Mouse (Mus musculus) layer of hippocampus, postnatal 25 days (tissue): ENCODE results near the gene Rnf39. TPM values are rescaled to one million over a fixed set of nuclear protein-coding genes. Genes with fewer than 3 reads are reported as not detected.
A peak's percentile ranks its signal among the peaks of the same experiment; 100 is the strongest.
"Not testable (repeated sequence)": the region's sequence is repeated elsewhere in the genome, so short reads cannot be mapped to it uniquely, and the experiment has no call there.

Experiments used
- DNase-seq, 2 experiments: peaks; one replicate each; pipeline ENCODE4 v3.0.0; 2022; ENCODE audit warnings: mixed read lengths in 2 of 2, low spot score in 1 of 2; ENCODE audit errors: extremely low spot score in 1 of 2
- total RNA-seq, 2 experiments: library from RNA; stranded (reverse); gene quantifications; 2 replicates each; pipeline ENCODE4 v1.2.3; 2021

The Rnf39 gene
- total RNA-seq, 2 experiments from 2014 or later = 3.2 to 6.4 TPM

GRCm38 (mm10) chr17:36981221-36981813 is 38.6 kb downstream of the Rnf39 start, which contains the start of gene 2410137M14Rik:
2410137M14Rik (minus strand) TSS chr17:36981237.
- peak in 1 of 2 experiments; percentile 15 for DNase-seq

DNA sequence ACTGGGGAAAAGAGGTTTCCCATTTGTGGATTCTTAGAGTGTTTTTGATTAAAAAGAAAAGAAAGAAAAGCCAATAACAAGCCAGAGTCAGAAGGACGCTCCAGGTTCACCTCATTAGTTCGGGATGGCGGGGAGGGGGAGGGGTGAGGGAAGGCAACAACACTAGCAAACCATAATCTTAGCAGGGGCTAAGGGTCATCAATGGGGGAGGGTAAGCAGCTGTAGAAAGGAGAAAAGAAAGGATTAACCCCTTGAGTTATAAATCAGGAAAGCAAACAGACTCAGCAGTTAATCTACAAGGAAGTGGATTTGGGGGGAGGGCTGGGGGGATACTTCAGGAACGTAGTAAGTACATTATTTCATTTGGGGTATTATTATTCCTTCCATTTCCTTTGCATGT is 39.1 kb downstream of the Rnf39 start:
- no peak for DNase-seq

DNA sequence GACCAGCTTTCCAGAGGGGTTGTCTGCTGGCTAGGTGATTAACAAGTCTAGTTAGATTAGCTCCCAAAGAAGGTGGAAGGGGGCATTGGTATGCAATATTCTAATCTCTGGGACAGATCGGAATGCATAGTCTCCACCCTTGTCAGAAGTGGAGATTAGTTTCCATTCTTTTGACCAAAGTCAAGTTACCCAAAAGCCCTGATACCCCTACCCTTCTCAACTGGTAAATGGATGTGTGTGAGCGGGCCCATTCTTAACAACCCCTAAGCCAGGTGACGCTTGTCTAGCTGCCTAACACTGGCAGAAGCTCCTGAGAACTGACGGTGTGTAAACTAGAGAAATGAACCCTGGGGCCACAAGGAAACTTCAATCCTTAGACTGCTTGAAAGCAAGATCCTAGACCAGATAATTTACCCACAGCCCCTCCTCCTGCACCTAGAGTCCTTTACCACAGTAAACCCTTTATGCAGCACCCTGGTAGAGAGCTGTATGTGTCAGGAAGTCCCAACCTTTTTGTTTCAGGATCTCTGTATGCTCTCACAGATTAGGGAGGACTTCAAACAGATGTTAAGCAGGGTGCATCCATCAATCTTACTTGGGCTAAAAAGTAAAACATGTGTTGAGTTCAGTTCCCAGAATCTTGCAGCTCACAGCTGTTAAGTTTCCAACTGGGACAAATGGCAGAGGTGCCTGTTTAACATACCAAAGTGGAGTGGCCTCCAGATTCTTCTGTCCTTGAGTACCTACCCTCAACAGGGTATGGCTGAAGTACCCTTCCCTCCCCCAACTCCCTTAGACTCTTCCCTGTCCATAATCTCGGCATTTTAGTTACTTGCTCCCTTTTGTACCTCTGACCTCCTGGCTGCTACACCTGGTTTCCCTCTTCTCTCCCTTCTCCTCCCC is 39.8 kb downstream of the Rnf39 start:
- DNase-seq = no peak

- DNase-seq = no peak
These were observed 45.8 kb downstream of the Rnf39 start for GRCm38 (mm10) chr17:36988475-36988874.

DNA sequence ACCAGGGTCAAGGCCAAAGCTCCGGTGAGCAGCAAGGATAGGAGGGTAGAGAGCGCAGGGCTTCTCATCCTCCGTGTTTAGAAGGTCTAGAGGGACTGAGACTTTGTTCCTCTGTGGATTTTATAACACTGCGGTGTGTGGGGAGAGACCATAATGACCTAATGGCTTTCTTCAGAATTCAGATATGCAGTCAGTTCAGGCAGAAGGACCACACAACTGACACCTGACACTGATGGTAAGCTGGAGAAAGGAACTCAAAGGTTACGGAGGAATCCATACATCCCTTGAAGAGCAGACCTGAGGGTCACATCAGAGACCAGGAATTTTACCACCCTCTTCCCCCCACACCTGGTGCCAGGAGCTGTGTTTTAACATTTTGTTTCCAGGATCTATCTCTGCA is 46.7 kb downstream of the Rnf39 start, which contains the start of gene H2-M5:
Gene H2-M5, minus strand, starts transcription at position 101 of the 400 bp plus-strand sequence.
- no peak for DNase-seq

DNA sequence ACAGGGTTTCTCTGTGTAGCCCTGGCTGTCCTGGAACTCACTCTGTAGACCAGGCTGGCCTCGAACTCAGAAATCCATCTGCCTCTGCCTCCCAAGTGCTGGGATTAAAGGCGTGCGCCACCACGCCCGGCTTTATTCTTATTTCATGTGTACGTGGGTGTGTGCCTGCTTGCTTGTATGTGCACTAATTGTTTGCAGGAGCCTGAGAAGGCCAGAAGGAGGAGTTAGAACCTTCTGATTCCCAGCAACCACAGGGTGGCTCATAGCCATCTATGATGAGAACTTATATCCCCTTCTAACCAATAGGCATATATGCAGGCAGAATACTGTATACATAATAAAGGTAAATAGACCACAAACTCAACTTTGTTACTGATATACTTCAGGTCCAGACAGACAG is 47.9 kb downstream of the Rnf39 start:
- not testable (repeated sequence) for DNase-seq

DNA sequence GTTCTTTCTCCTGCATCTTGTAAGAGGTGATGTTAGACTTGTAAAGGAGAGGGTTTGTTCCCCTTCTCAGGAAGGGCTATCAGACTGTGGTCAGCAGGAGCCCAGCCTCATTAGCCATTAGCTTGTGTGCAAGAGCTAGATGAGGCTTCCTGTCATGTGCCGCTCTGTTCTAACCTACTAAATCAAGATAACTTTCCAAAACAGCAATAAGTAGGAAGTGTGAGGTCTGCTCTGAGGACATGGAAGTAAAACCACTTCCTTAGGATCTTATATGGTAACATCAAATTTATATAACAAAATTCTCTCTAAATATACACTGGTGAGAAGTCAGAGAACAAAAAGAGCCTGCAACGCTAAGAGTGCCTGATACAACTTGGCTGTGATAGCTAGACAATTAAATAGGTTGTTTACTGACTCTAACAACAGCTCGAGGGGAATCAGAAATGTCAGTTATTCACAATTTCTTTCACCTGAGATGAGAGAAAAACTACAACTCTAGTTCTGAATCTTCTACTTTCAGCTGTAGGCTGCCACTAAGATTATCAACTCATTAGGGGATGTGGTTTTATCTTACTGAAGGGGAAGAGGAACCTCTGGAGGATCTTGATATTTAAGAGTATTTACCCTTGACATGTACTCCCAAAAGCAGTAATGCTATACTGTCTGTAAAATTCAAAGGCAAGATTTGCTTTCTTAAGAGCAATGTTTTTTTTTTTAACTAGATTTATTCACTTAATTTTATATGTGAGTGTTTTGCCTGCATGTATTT is 49.8 kb downstream of the Rnf39 start:
- no peak for DNase-seq

- no peak for DNase-seq
These were observed 51.1 kb downstream of the Rnf39 start for GRCm38 (mm10) chr17:36993770-36994325.

DNA sequence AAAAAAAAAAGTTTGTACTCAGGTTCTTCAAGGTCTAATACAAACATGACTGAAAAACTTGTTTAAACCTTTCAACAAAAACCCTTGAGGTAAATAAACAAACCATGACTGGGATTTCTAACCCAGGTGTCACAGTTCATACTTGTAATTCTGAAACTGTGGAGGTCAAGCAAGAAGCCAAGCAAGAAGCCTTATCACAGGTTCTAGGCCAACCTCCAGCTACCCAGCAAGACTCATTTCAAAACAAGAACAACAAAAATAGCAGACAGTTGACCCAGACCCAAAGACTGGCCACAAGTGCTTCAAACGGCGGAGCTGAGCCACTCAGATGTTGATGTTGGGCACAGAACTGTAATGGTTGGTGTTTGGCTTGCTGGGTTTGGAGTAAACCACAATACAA is 51.8 kb downstream of the Rnf39 start:
- no peak for DNase-seq

DNA sequence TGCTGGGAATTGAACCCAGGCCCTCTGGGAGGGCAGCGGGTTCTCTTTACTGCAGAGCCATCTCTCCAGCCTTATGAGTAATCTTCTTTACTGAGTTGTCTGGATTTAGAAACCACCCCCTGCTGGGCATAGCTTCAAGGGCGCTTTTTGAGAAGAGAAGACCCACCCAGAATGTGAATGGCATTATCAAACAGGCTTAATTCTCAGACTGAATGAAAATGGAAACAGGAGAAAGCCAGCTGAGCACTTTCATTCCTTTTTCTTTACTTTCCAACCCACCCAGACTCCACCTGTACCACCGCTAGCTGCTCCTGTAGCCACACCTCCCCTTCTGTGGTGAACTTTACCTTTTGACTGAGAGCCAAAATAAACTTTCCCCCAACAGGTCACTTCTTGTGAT is 52.7 kb downstream of the Rnf39 start:
- DNase-seq = no peak

DNA sequence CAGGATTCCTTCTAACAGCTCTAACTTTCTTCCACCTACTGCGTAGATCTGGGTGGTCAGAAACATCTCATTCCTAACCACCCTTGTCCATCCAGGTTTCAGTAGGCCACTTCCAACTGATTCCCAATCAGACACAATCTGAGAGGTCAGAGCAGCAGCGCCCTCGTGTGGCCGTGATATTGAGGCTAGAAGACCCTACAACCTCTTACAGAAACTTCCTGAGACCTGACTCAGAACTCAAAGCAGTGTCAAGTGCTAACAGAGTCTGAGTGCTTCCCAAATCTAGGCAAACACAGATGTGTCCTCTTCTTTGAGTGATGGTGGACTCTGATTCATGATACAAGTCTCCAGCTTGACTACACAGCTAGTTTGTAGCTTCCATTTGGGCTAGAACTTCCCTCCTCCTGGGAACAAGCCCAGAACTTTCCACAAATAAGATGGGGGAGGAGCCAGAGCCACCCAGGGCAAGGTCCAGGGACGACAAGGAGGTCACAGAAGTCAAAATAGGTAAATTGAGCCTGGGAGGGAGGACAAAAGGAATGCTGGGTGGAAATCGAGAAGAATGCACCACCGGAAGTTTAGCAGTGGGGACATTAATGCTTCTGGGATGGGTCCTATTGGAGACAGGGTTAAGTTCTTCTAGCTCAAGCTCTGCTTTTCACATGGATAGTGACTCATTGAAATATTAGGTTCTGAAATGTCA is 54.5 kb downstream of the Rnf39 start:
- peak; percentile 59 to 93 for DNase-seq

Other genes with a start within 250 kb of the Rnf39 start
- not detected for gene H2-M10.5, start 170.0 kb upstream of the Rnf39 start, total RNA-seq
- not detected for gene H2-M10.6, start 130.7 kb upstream of the Rnf39 start, total RNA-seq
- gene Trim26, start 105.8 kb upstream of the Rnf39 start, total RNA-seq = 10 to 100 TPM; 21.0 to 21.5 TPM
- not detected for gene Trim15, start 75.7 kb upstream of the Rnf39 start, total RNA-seq
- gene Trim10, start 73.3 kb upstream of the Rnf39 start, total RNA-seq = under 1 TPM in 1 of 2 experiments, not detected in 1; 0.12 TPM
- gene Trim40, start 52.8 kb upstream of the Rnf39 start, total RNA-seq = not detected
- gene Trim31, start 44.8 kb upstream of the Rnf39 start, total RNA-seq = under 1 TPM in 1 of 2 experiments, not detected in 1; 0.15 TPM
- 100 to 1,000 TPM; 122 to 145 TPM for gene Ppp1r11, start 8.8 kb downstream of the Rnf39 start, total RNA-seq
- 10 to 100 TPM; 36.1 to 39.9 TPM for gene Znrd1, start 15.6 kb downstream of the Rnf39 start, total RNA-seq
- gene Znrd1as, start 15.7 kb downstream of the Rnf39 start, total RNA-seq = 1 to 10 TPM; 5.6 to 7.1 TPM
- gene 2410137M14Rik, start 38.3 kb downstream of the Rnf39 start, total RNA-seq = under 1 TPM in 1 of 2 experiments, not detected in 1; 0.32 TPM
- 1 to 10 TPM; 1.2 TPM for gene H2-M5, start 46.6 kb downstream of the Rnf39 start, total RNA-seq
- gene Zfp57, start 58.2 kb downstream of the Rnf39 start, total RNA-seq = 10 to 100 TPM; 14.5 to 21.7 TPM
- 100 to 1,000 TPM in 1 of 2 experiments, 10 to 100 TPM in 1; 96.8 to 121 TPM for gene Mog, start 80.5 kb downstream of the Rnf39 start, total RNA-seq
- 100 to 1,000 TPM; 706 to 708 TPM for gene Gabbr1, start 103.0 kb downstream of the Rnf39 start, total RNA-seq
- under 1 TPM in 1 of 2 experiments, not detected in 1; 0.14 TPM for gene Olfr90, start 145.6 kb downstream of the Rnf39 start, total RNA-seq
- not detected for gene Olfr91, start 155.4 kb downstream of the Rnf39 start, total RNA-seq
- not detected for gene Olfr92, start 177.2 kb downstream of the Rnf39 start, total RNA-seq
- not detected for gene Olfr93, start 218.6 kb downstream of the Rnf39 start, total RNA-seq